Mouse (Mus musculus) gastrocnemius, postnatal 4 days (tissue): ENCODE data around the gene Smtnl1. TPM values are rescaled to one million over a fixed set of nuclear protein-coding genes. Genes with fewer than 3 reads are reported as not detected.
"Not testable (repeated sequence)": the region's sequence is repeated elsewhere in the genome, so short reads cannot be mapped to it uniquely, and the experiment has no call there.

Experiments
- DNase-seq, 2 experiments: peaks; one replicate each; pipeline ENCODE4 v3.0.0; 2021 to 2022; ENCODE audit warnings: low spot score in 2 of 2, mixed read lengths in 2 of 2
- total RNA-seq, 2 experiments: library from RNA; stranded (reverse); gene quantifications; 2 replicates each; pipeline ENCODE4 v1.2.3; 2021

The Smtnl1 gene
- total RNA-seq, 2 experiments from 2014 or later, result 57.0 to 70.9 TPM

GRCm38 (mm10) chr2:84838993-84839980 lies 16.8 kb upstream of the Smtnl1 start:
- DNase-seq, result peak; percentile 42 to 57

GRCm38 (mm10) chr2:84838593-84838949 lies 16.1 kb upstream of the Smtnl1 start, which contains the start of gene Slc43a1:
Slc43a1 (plus strand) TSS chr2:84838850.
- DNase-seq, result no peak

- DNase-seq, result no peak
These were observed 15.6 kb upstream of the Smtnl1 start for GRCm38 (mm10) chr2:84837817-84838592.

GRCm38 (mm10) chr2:84837107-84837506 lies 14.7 kb upstream of the Smtnl1 start:
- DNase-seq, result no peak

- DNase-seq, result peak; percentile 80 to 87
These were observed 9.4 kb upstream of the Smtnl1 start for GRCm38 (mm10) chr2:84831666-84832391.

- DNase-seq, result no peak
These were observed 5.0 kb upstream of the Smtnl1 start for GRCm38 (mm10) chr2:84827283-84827920.

- peak; percentile 60 to 79 for DNase-seq
These were observed 4.2 kb upstream of the Smtnl1 start, which contains the start of gene Timm10 for GRCm38 (mm10) chr2:84826488-84827282. Timm10 (plus strand) TSS chr2:84826997.

GRCm38 (mm10) chr2:84823237-84823636 lies 785 bp upstream of the Smtnl1 start:
- no peak for DNase-seq

GRCm38 (mm10) chr2:84819861-84820260 lies 2.6 kb downstream of the Smtnl1 start:
- no peak for DNase-seq

GRCm38 (mm10) chr2:84812676-84813075 lies 9.8 kb downstream of the Smtnl1 start:
- no peak for DNase-seq

- no peak for DNase-seq
These were observed 10.6 kb downstream of the Smtnl1 start for GRCm38 (mm10) chr2:84811880-84812279.

GRCm38 (mm10) chr2:84810886-84811577 lies 11.4 kb downstream of the Smtnl1 start:
- peak; percentile 69 to 85 for DNase-seq

- no peak for DNase-seq
These were observed 11.9 kb downstream of the Smtnl1 start for GRCm38 (mm10) chr2:84810526-84810885.

- DNase-seq, result no peak
These were observed 13.1 kb downstream of the Smtnl1 start for GRCm38 (mm10) chr2:84809330-84809729.

- DNase-seq, result no peak
These were observed 15.9 kb downstream of the Smtnl1 start for GRCm38 (mm10) chr2:84806546-84806945.

- no peak for DNase-seq
These were observed 18.5 kb downstream of the Smtnl1 start for GRCm38 (mm10) chr2:84803963-84804362.

- DNase-seq, result not testable (repeated sequence)
These were observed 21.2 kb downstream of the Smtnl1 start for GRCm38 (mm10) chr2:84801223-84801622.

- no peak for DNase-seq
These were observed 22.1 kb downstream of the Smtnl1 start for GRCm38 (mm10) chr2:84800304-84800703.

- peak in 1 of 2 experiments; percentile 64 for DNase-seq
These were observed 23.4 kb downstream of the Smtnl1 start for GRCm38 (mm10) chr2:84799041-84799561.
